Mouse (Mus musculus): ENCODE data around the gene Zbtb5. TPM values are rescaled to one million over a fixed set of nuclear protein-coding genes. Genes with fewer than 3 reads are reported as not detected.

Zbtb5 gene
- total and polyA plus RNA-seq, 3 experiments, result 2.6 to 9.8 (median 9.7) TPM

GRCm38 (mm10) chr4:45013537-45013936, 1.3 kb upstream of the Zbtb5 start:
- Histone ChIP-seq H3K27me3 (ENCODE audit: insufficient read depth, low read length) (no peaks in the 10 kb centered on the region), H3K9me3 (replicated peaks) (no peaks in the 10 kb centered on the region), H3K4me1 (ENCODE audit: insufficient read depth, low read depth, low read length) (peaks cover 49% of the 10 kb centered on the region), H3K36me3 (replicated peaks) (peaks cover 5% of the 10 kb centered on the region), H3K4me3 (ENCODE audit: low read depth, low read length) (peak overlapping the region; percentile 98)
- TF ChIP-seq TAL1 (conservative IDR thresholded peaks at IDR 0.05; ENCODE audit: low read depth, low read length), result no peak
- no peak for TF ChIP-seq GATA2 (IDR thresholded peaks at IDR 0.05; ENCODE audit: borderline replicate concordance, low read depth, low read length)
- TF ChIP-seq CTCF (IDR thresholded peaks at IDR 0.05; ENCODE audit: low read depth, low read length), result no peak
- no peak for TF ChIP-seq GATA1 (IDR thresholded peaks at IDR 0.05; ENCODE audit: borderline replicate concordance, low read length)
- no peak for TF ChIP-seq POLR2AphosphoS5 (IDR thresholded peaks at IDR 0.05; ENCODE audit: insufficient replicate concordance, low read depth, low read length)
- DNase-seq (ENCODE audit: low spot score) (no peak), ATAC-seq (ENCODE audit: extremely low read depth, insufficient number of reproducible peaks, low FRiP score, poor library complexity, severe bottlenecking) (no peak)

DNA sequence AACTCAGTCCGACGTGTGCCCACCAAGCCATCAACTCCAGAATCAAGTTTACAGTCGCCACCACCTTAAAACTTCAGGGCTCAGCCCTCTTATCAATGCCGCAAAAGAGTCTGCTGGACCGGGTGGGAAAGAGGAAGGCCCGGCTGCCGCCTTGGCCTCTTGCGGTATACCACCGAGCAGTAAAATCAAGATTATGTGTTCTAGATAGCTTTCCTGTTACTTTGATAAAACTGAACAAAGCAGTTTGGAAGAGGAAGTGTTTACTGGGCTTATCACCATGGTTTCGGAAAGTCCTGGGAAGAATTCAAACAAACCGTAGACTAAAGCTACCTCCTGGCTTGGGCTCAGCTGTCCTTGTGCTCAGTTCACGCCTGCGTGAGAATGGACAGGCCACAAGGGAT, 819 bp upstream of the Zbtb5 start:
- H3K4me1 ChIP-seq (ENCODE audit: insufficient read depth, low read depth, low read length), result peaks cover 48% of the 10 kb centered on the region
- TF ChIP-seq GATA2 (IDR thresholded peaks at IDR 0.05; ENCODE audit: borderline replicate concordance, low read depth, low read length), result no peak
- TF ChIP-seq TAL1 (conservative IDR thresholded peaks at IDR 0.05; ENCODE audit: low read depth, low read length), result peak; percentile 29
- no peaks in the 10 kb centered on the region for H3K27me3 ChIP-seq (ENCODE audit: insufficient read depth, low read length)
- H3K9me3 ChIP-seq (replicated peaks), result no peaks in the 10 kb centered on the region
- DNase-seq (ENCODE audit: low spot score), result peak; percentile 29
- 0 out of 2 replicates have a peak, but pooled peaks have one; percentile 11 for ATAC-seq (ENCODE audit: extremely low read depth, insufficient number of reproducible peaks, low FRiP score, poor library complexity, severe bottlenecking)
- peaks cover 5% of the 10 kb centered on the region for H3K36me3 ChIP-seq (replicated peaks)
- peak overlapping the region; percentile 98 for H3K4me3 ChIP-seq (ENCODE audit: low read depth, low read length)

GRCm38 (mm10) chr4:45011581-45012104, 569 bp downstream of the Zbtb5 start:
- Histone ChIP-seq H3K9me3 (replicated peaks) (no peaks in the 10 kb centered on the region), H3K27me3 (ENCODE audit: insufficient read depth, low read length) (no peaks in the 10 kb centered on the region), H3K36me3 (replicated peaks) (peaks cover 5% of the 10 kb centered on the region), H3K4me1 (ENCODE audit: insufficient read depth, low read depth, low read length) (peaks cover 43% of the 10 kb centered on the region), H3K4me3 (ENCODE audit: low read depth, low read length) (peak overlapping the region; percentile 98)
- TF ChIP-seq POLR2AphosphoS5 (IDR thresholded peaks at IDR 0.05; ENCODE audit: insufficient replicate concordance, low read depth, low read length) (no peak), TAL1 (conservative IDR thresholded peaks at IDR 0.05; ENCODE audit: low read depth, low read length) (no peak), CTCF (IDR thresholded peaks at IDR 0.05; ENCODE audit: low read depth, low read length) (no peak), GATA1 (IDR thresholded peaks at IDR 0.05; ENCODE audit: borderline replicate concordance, low read length) (no peak), GATA2 (IDR thresholded peaks at IDR 0.05; ENCODE audit: borderline replicate concordance, low read depth, low read length) (no peak)
- DNase-seq (ENCODE audit: low spot score), result peak; percentile 31
- ATAC-seq (ENCODE audit: extremely low read depth, insufficient number of reproducible peaks, low FRiP score, poor library complexity, severe bottlenecking), result no peak

DNA sequence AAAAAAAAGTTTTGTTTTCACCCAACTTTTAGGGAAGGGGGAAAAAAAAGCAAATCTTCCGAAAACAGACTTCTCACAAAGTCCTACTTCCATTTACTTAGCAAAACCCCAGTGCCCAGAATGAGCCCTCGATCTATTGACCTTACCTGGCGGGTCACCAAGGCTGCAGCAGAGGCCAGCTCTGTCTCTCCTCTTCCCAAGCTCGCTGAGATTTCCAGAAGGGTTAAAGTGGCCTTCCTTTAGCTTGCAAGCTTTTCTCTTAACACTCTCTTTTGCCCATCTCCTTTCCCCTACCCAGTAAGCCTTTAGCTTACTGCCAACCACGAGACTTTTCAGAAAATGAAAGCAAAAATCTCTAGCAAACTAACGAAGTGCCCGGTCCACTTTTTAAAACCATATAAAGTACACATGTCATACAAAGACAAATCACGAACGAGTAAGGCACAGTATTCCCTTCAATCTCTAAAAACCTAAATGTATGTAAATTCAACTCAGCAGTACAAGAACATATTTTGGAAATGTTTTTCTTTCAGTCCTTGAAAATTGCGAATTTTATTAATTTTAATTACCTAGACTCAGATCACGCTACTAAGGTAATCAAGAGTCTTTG, 1.3 kb downstream of the Zbtb5 start:
- ATAC-seq (ENCODE audit: extremely low read depth, insufficient number of reproducible peaks, low FRiP score, poor library complexity, severe bottlenecking) (no peak), DNase-seq (ENCODE audit: low spot score) (no peak)
- Histone ChIP-seq H3K4me3 (ENCODE audit: low read depth, low read length) (peak overlapping the region; percentile 98), H3K4me1 (ENCODE audit: insufficient read depth, low read depth, low read length) (peaks cover 38% of the 10 kb centered on the region), H3K36me3 (replicated peaks) (peaks cover 6% of the 10 kb centered on the region), H3K27me3 (ENCODE audit: insufficient read depth, low read length) (no peaks in the 10 kb centered on the region), H3K9me3 (replicated peaks) (no peaks in the 10 kb centered on the region)
- no peak for TF ChIP-seq CTCF (IDR thresholded peaks at IDR 0.05; ENCODE audit: low read depth, low read length)
- no peak for TF ChIP-seq TAL1 (conservative IDR thresholded peaks at IDR 0.05; ENCODE audit: low read depth, low read length)

DNA sequence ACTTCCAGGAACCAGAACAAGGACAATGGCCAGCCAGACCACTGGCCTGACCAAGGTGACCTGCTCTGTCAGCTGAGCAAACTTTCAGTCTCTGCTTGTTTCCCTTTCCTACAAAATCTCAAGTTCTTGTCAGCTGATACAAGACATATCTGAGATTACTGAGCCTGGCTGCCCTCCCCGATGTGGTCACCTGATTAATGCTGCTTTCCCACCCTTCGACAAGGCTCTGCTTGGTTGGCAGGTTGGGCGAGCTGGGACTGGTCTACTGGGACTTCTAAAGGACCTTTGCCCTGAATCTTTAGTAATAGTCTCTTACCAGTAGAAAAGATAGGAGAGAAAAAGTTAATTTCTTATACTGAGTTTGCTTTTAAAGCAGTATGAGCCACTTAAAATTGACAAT, 6.8 kb downstream of the Zbtb5 start:
- no peak overlapping the region for H3K4me3 ChIP-seq (ENCODE audit: low read depth, low read length)
- no peak for TF ChIP-seq GATA2 (IDR thresholded peaks at IDR 0.05; ENCODE audit: borderline replicate concordance, low read depth, low read length)
- no peak for TF ChIP-seq TAL1 (conservative IDR thresholded peaks at IDR 0.05; ENCODE audit: low read depth, low read length)
- TF ChIP-seq POLR2AphosphoS5 (IDR thresholded peaks at IDR 0.05; ENCODE audit: insufficient replicate concordance, low read depth, low read length), result no peak
- no peak for TF ChIP-seq CTCF (IDR thresholded peaks at IDR 0.05; ENCODE audit: low read depth, low read length)
- no peak for TF ChIP-seq GATA1 (IDR thresholded peaks at IDR 0.05; ENCODE audit: borderline replicate concordance, low read length)
- peaks cover 13% of the 10 kb centered on the region for H3K4me1 ChIP-seq (ENCODE audit: insufficient read depth, low read depth, low read length)
- H3K9me3 ChIP-seq (replicated peaks), result no peaks in the 10 kb centered on the region
- peaks cover 29% of the 10 kb centered on the region for H3K36me3 ChIP-seq (replicated peaks)
- H3K27me3 ChIP-seq (ENCODE audit: insufficient read depth, low read length), result no peaks in the 10 kb centered on the region
- ATAC-seq (ENCODE audit: extremely low read depth, insufficient number of reproducible peaks, low FRiP score, poor library complexity, severe bottlenecking), result no peak
- no peak for DNase-seq (ENCODE audit: low spot score)

DNA sequence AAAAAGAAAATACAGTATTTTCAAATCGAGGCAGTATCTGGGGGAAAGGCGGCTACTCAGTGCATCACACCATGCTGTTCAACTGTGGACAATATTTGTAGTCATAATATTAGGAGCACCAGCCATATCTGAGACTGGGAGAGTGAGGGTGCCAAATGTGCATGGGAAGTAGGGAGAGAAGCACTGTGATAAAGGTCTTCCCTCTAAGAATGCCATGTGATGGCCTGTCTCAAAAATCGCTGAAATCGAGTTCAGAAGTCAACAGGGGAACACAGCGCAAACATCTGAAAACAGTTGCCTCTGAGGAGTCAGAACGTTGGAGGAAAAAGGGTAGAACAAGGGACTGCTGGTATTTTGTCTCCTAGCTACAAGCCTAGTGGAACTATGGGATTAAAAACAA, 12.2 kb downstream of the Zbtb5 start:
- no peaks in the 10 kb centered on the region for H3K27me3 ChIP-seq (ENCODE audit: insufficient read depth, low read length)
- TF ChIP-seq GATA2 (IDR thresholded peaks at IDR 0.05; ENCODE audit: borderline replicate concordance, low read depth, low read length), result no peak
- peaks cover 11% of the 10 kb centered on the region for H3K4me1 ChIP-seq (ENCODE audit: insufficient read depth, low read depth, low read length)
- H3K36me3 ChIP-seq (replicated peaks), result peaks cover 41% of the 10 kb centered on the region
- no peak overlapping the region for H3K4me3 ChIP-seq (ENCODE audit: low read depth, low read length)
- ATAC-seq (ENCODE audit: extremely low read depth, insufficient number of reproducible peaks, low FRiP score, poor library complexity, severe bottlenecking) (no peak), DNase-seq (ENCODE audit: low spot score) (no peak)
- H3K9me3 ChIP-seq (replicated peaks), result no peaks in the 10 kb centered on the region

GRCm38 (mm10) chr4:44998071-44998470, 14.1 kb downstream of the Zbtb5 start:
- no peak for TF ChIP-seq POLR2AphosphoS5 (IDR thresholded peaks at IDR 0.05; ENCODE audit: insufficient replicate concordance, low read depth, low read length)
- no peak for TF ChIP-seq GATA1 (IDR thresholded peaks at IDR 0.05; ENCODE audit: borderline replicate concordance, low read length)
- TF ChIP-seq TAL1 (conservative IDR thresholded peaks at IDR 0.05; ENCODE audit: low read depth, low read length), result no peak
- TF ChIP-seq CTCF (IDR thresholded peaks at IDR 0.05; ENCODE audit: low read depth, low read length), result no peak
- no peak for TF ChIP-seq GATA2 (IDR thresholded peaks at IDR 0.05; ENCODE audit: borderline replicate concordance, low read depth, low read length)
- Histone ChIP-seq H3K9me3 (replicated peaks) (no peaks in the 10 kb centered on the region), H3K4me1 (ENCODE audit: insufficient read depth, low read depth, low read length) (peaks cover 31% of the 10 kb centered on the region), H3K36me3 (replicated peaks) (peaks cover 47% of the 10 kb centered on the region), H3K27me3 (ENCODE audit: insufficient read depth, low read length) (no peaks in the 10 kb centered on the region), H3K4me3 (ENCODE audit: low read depth, low read length) (no peak overlapping the region)
- no peak for DNase-seq (ENCODE audit: low spot score)
- no peak for ATAC-seq (ENCODE audit: extremely low read depth, insufficient number of reproducible peaks, low FRiP score, poor library complexity, severe bottlenecking)
